Mouse (Mus musculus) ovary, postnatal 14 days (tissue): ENCODE results near the gene Arhgap40.

Experiments
- DNase-seq: peaks from one replicate; pipeline ENCODE4 v3.0.0; 2022; ENCODE audit warnings: low spot score

The Arhgap40 gene

GRCm38 (mm10) chr2:158550067-158550466 is 37.5 kb downstream of the Arhgap40 start:
- DNase-seq, result peak; percentile 58

- no peak for DNase-seq
Measured at GRCm38 (mm10) chr2:158554366-158554765, 41.8 kb downstream of the Arhgap40 start.

- DNase-seq, result peak; percentile 10
Measured at GRCm38 (mm10) chr2:158555252-158555651, 42.7 kb downstream of the Arhgap40 start.

GRCm38 (mm10) chr2:158555812-158556211 is 43.2 kb downstream of the Arhgap40 start:
- DNase-seq, result no peak

- peak; percentile 51 for DNase-seq
Measured at GRCm38 (mm10) chr2:158556225-158556624, 43.6 kb downstream of the Arhgap40 start.

- no peak for DNase-seq
Measured at GRCm38 (mm10) chr2:158556750-158557149, 44.2 kb downstream of the Arhgap40 start.

GRCm38 (mm10) chr2:158559945-158560344 is 47.3 kb downstream of the Arhgap40 start:
- DNase-seq, result no peak

GRCm38 (mm10) chr2:158560801-158561200 is 48.2 kb downstream of the Arhgap40 start:
- no peak for DNase-seq

- DNase-seq, result no peak
Measured at GRCm38 (mm10) chr2:158561371-158562144, 49.0 kb downstream of the Arhgap40 start.

- peak; percentile 53 for DNase-seq
Measured at GRCm38 (mm10) chr2:158570421-158571081, 58.0 kb downstream of the Arhgap40 start.

GRCm38 (mm10) chr2:158579979-158580378 is 67.4 kb downstream of the Arhgap40 start:
- no peak for DNase-seq

GRCm38 (mm10) chr2:158584621-158585358 is 72.2 kb downstream of the Arhgap40 start:
- DNase-seq, result peak; percentile 42

- no peak for DNase-seq
Measured at GRCm38 (mm10) chr2:158588524-158589271, 76.1 kb downstream of the Arhgap40 start.

- no peak for DNase-seq
Measured at GRCm38 (mm10) chr2:158590495-158590894, 77.9 kb downstream of the Arhgap40 start.

- DNase-seq, result no peak
Measured at GRCm38 (mm10) chr2:158591286-158591685, 78.7 kb downstream of the Arhgap40 start.

GRCm38 (mm10) chr2:158593371-158593770 is 80.8 kb downstream of the Arhgap40 start:
- DNase-seq, result no peak

- DNase-seq, result peak; percentile 18
Measured at GRCm38 (mm10) chr2:158595103-158595502, 82.5 kb downstream of the Arhgap40 start.

- DNase-seq, result no peak
Measured at GRCm38 (mm10) chr2:158595577-158595976, 83.0 kb downstream of the Arhgap40 start.

- no peak for DNase-seq
Measured at GRCm38 (mm10) chr2:158596803-158597202, 84.2 kb downstream of the Arhgap40 start.
